Mouse (Mus musculus): ENCODE data around the gene Insr. TPM values are rescaled to one million over a fixed set of nuclear protein-coding genes. Genes with fewer than 3 reads are reported as not detected.

The Insr gene
- polyA plus RNA-seq, 1 experiment from 2014 or later, result 53.5 TPM

Small RNA genes lying within 50 kb of the gene (microRNA-seq; reads per million reads assigned to microRNA genes)
- gene Gm25775, result not detected

Other genes starting within 250 kb of the Insr start
- gene A430078G23Rik, start 73.8 kb upstream of the Insr start, polyA plus RNA-seq (2015; fragmentation: Nextera tagmentation; extraction: Ambion mirVana), result not detected in 2 replicates
- gene Arhgef18, start 113.4 kb upstream of the Insr start, polyA plus RNA-seq (2015; fragmentation: Nextera tagmentation; extraction: Ambion mirVana), result 9.2 and 11.0 TPM in 2 replicates
- 3.1 and 3.2 TPM in 2 replicates for gene Pex11g, start 188.1 kb upstream of the Insr start, polyA plus RNA-seq (2015; fragmentation: Nextera tagmentation; extraction: Ambion mirVana)
- gene Tex45, start 191.2 kb upstream of the Insr start, polyA plus RNA-seq (2015; fragmentation: Nextera tagmentation; extraction: Ambion mirVana), result 0.17 TPM in 1 of 2 replicates, not detected in the other
- gene Zfp358, start 213.5 kb upstream of the Insr start, polyA plus RNA-seq (2015; fragmentation: Nextera tagmentation; extraction: Ambion mirVana), result 76.4 and 77.7 TPM in 2 replicates
- 88.6 and 91.9 TPM in 2 replicates for gene Mcoln1, start 220.8 kb upstream of the Insr start, polyA plus RNA-seq (2015; fragmentation: Nextera tagmentation; extraction: Ambion mirVana)
- 35.7 and 36.7 TPM in 2 replicates for gene Pnpla6, start 235.8 kb upstream of the Insr start, polyA plus RNA-seq (2015; fragmentation: Nextera tagmentation; extraction: Ambion mirVana)

Measured in neural tube, embryonic 13.5 days (tissue).